Mouse (Mus musculus): ENCODE measurements around the gene Zfp663. TPM values are rescaled to one million over a fixed set of nuclear protein-coding genes. Genes with fewer than 3 reads are reported as not detected.

Gene Zfp663
- polyA plus RNA-seq, 1 experiment: not detected

DNA sequence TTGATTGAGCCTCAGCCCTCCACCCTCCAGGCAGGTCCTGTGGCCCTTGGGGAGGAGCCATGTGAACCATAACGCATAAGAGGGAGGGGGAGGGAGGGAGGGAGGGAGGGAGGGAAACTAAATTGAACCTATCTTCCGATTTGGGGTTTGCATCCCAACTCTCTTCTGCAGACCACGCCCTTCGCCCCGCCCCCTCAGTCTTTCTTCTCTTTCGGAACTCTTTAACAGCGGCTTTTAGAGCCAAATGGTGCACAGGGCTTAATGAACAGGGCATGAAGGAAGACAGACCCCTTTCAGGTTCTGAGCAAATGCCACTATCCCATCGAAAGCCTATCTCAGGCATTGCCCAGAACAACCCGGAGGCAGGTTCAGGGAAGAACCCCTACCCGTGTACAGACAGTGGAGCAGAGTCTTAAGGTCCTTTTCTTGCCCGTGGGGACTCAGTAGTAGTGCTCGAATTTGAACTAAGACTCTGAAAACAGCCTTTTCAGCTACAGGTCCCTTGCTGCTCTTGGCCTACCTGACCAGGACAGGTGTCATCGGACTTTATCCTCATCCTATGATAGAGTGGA is 575 bp downstream of the Zfp663 start:
- peaks cover 24% of the 10 kb centered on the region for H3K27me3 ChIP-seq (ENCODE audit: control insufficient read depth, insufficient read depth, insufficient read length)
- TF ChIP-seq MAX (IDR thresholded peaks at IDR 0.05; ENCODE audit: low read depth) (no peak), USF1 (IDR thresholded peaks at IDR 0.05; ENCODE audit: low read depth) (no peak), REST (IDR thresholded peaks at IDR 0.05; ENCODE audit: insufficient read depth, insufficient read length) (no peak), TCF12 (IDR thresholded peaks at IDR 0.05; ENCODE audit: insufficient read depth, poor library complexity, severe bottlenecking) (no peak), TCF3 (IDR thresholded peaks at IDR 0.05; ENCODE audit: insufficient read length, low read depth) (no peak), SRF (IDR thresholded peaks at IDR 0.05; ENCODE audit: control insufficient read depth, insufficient read length, low read depth) (no peak), CEBPB (IDR thresholded peaks at IDR 0.05; ENCODE audit: insufficient read depth, poor library complexity, severe bottlenecking) (no peak), POLR2A (IDR thresholded peaks at IDR 0.05; ENCODE audit: insufficient read length, low read depth) (no peak), POLR2AphosphoS2 (IDR thresholded peaks at IDR 0.05; ENCODE audit: insufficient read length, low read depth) (no peak)
- H3K79me2 ChIP-seq (ENCODE audit: control insufficient read depth, insufficient read depth): no peaks in the 10 kb centered on the region
- no peak overlapping the region for H3ac ChIP-seq (ENCODE audit: control insufficient read depth, insufficient read length)
- H3K4me2 ChIP-seq (ENCODE audit: low read depth): peak overlapping the region; percentile 61
- no peak overlapping the region for H3K4me3 ChIP-seq
- H3K36me3 ChIP-seq (ENCODE audit: control insufficient read depth, insufficient read depth): no peaks in the 10 kb centered on the region

GRCm38 (mm10) chr2:165367047-165367520 is 1.4 kb downstream of the Zfp663 start:
- peak overlapping the region; percentile 61 for H3K4me2 ChIP-seq (ENCODE audit: low read depth)

DNA sequence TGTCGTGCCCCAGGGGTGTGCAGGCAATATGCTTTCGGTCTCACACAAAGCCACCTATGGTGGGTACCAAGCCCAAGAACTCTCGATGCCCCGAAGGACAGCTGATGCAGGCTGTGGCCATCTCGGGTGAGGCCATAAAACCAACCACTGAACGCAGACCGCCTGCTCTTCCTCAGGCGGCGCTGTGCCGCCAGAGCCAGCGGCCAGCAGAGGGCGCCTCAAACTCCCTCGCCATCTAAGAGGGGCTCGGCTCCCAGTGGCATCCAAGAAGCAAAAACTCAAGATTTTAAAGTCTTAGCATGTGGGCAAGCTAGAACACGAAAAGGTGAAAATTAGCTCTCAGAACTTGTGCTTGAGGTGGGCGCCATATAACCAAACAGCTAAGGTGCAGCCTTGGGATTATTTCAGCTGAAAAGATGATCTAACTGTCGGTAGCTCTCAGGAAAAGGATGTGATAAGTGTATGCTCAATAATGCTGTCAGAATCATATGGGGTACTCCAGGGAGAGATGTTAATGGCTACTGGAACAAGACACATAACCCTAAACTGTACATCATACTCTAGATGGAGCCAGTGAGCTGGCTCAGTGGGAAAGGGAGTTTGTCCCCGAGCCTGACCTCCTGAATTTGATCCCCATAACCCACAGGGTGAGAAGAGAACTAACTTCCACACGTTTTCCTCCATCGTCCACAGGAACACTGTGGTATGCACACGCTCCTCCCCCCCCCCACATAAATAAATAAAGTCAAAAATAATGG is 4.0 kb downstream of the Zfp663 start:
- Histone ChIP-seq H3K79me2 (ENCODE audit: control insufficient read depth, insufficient read depth) (no peaks in the 10 kb centered on the region), H3K4me3 (no peak overlapping the region), H3ac (ENCODE audit: control insufficient read depth, insufficient read length) (no peak overlapping the region), H3K4me2 (ENCODE audit: low read depth) (no peak overlapping the region), H3K27me3 (ENCODE audit: control insufficient read depth, insufficient read depth, insufficient read length) (peaks cover 32% of the 10 kb centered on the region), H3K36me3 (ENCODE audit: control insufficient read depth, insufficient read depth) (no peaks in the 10 kb centered on the region)
- TF ChIP-seq E2F4 (IDR thresholded peaks at IDR 0.05; ENCODE audit: insufficient read depth) (no peak), MYOD1 (IDR thresholded peaks at IDR 0.05; ENCODE audit: control insufficient read depth in 1 of 3, insufficient read length in 2 of 3, low read depth in 2 of 3) (no peak), CEBPB (IDR thresholded peaks at IDR 0.05; ENCODE audit: insufficient read depth, poor library complexity, severe bottlenecking) (no peak), TCF3 (IDR thresholded peaks at IDR 0.05; ENCODE audit: insufficient read length, low read depth) (no peak), USF1 (IDR thresholded peaks at IDR 0.05; ENCODE audit: low read depth) (no peak), REST (IDR thresholded peaks at IDR 0.05; ENCODE audit: insufficient read depth, insufficient read length) (no peak), TCF12 (IDR thresholded peaks at IDR 0.05; ENCODE audit: insufficient read depth, poor library complexity, severe bottlenecking) (no peak), SRF (IDR thresholded peaks at IDR 0.05; ENCODE audit: control insufficient read depth, insufficient read length, low read depth) (no peak), POLR2AphosphoS2 (IDR thresholded peaks at IDR 0.05; ENCODE audit: insufficient read length, low read depth) (no peak), POLR2A (IDR thresholded peaks at IDR 0.05; ENCODE audit: insufficient read length, low read depth) (no peak), MYOG (IDR thresholded peaks at IDR 0.05; ENCODE audit: control insufficient read depth in 1 of 3, insufficient read depth in 1 of 3, insufficient read length in 2 of 3, low read depth in 2 of 3) (no peak), MAX (IDR thresholded peaks at IDR 0.05; ENCODE audit: low read depth) (no peak)

More at GRCm38 (mm10) chr2:165367047-165367520, 1.4 kb downstream of the Zfp663 start:
- H3K79me2 ChIP-seq (ENCODE audit: control insufficient read depth, insufficient read depth): no peaks in the 10 kb centered on the region
- H3K4me3 ChIP-seq: no peak overlapping the region
- H3ac ChIP-seq (ENCODE audit: control insufficient read depth, insufficient read length): no peak overlapping the region
- no peaks in the 10 kb centered on the region for H3K36me3 ChIP-seq (ENCODE audit: control insufficient read depth, insufficient read depth)
- H3K27me3 ChIP-seq (ENCODE audit: control insufficient read depth, insufficient read depth, insufficient read length): peaks cover 25% of the 10 kb centered on the region
- TF ChIP-seq MYOD1 (IDR thresholded peaks at IDR 0.05; ENCODE audit: control insufficient read depth in 1 of 3, insufficient read length in 2 of 3, low read depth in 2 of 3): no peak

DNA sequence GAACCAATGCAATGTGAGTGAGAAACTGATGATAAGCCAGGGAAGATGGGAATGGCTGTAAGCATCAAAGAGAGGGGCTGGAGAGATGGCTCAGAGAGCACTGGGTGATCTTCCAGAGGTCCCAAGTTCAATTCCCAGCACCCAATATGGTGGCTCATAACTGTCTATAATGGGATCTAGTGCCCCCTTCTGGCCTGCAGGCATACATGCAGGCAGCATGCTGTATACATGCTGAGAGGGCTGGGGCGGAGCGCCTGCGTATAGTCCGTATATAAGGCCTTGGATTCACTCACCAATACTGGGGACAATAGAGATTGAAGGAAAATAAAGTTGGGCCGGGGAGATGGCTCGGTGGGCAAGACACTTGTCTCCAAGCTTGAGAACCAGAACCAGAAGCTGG is 5.2 kb downstream of the Zfp663 start:
- Histone ChIP-seq H3K4me2 (ENCODE audit: low read depth) (no peak overlapping the region), H3K27me3 (ENCODE audit: control insufficient read depth, insufficient read depth, insufficient read length) (peaks cover 27% of the 10 kb centered on the region), H3K4me3 (no peak overlapping the region), H3K79me2 (ENCODE audit: control insufficient read depth, insufficient read depth) (no peaks in the 10 kb centered on the region), H3K36me3 (ENCODE audit: control insufficient read depth, insufficient read depth) (no peaks in the 10 kb centered on the region), H3ac (ENCODE audit: control insufficient read depth, insufficient read length) (no peak overlapping the region)
- TF ChIP-seq MAX (IDR thresholded peaks at IDR 0.05; ENCODE audit: low read depth): no peak
- TF ChIP-seq POLR2AphosphoS2 (IDR thresholded peaks at IDR 0.05; ENCODE audit: insufficient read length, low read depth): no peak
- TF ChIP-seq CEBPB (IDR thresholded peaks at IDR 0.05; ENCODE audit: insufficient read depth, poor library complexity, severe bottlenecking): no peak
- no peak for TF ChIP-seq USF1 (IDR thresholded peaks at IDR 0.05; ENCODE audit: low read depth)
- TF ChIP-seq POLR2A (IDR thresholded peaks at IDR 0.05; ENCODE audit: insufficient read length, low read depth): no peak
- TF ChIP-seq E2F4 (IDR thresholded peaks at IDR 0.05; ENCODE audit: insufficient read depth): no peak
- no peak for TF ChIP-seq TCF3 (IDR thresholded peaks at IDR 0.05; ENCODE audit: insufficient read length, low read depth)
- TF ChIP-seq MYOD1 (IDR thresholded peaks at IDR 0.05; ENCODE audit: control insufficient read depth in 1 of 3, insufficient read length in 2 of 3, low read depth in 2 of 3): no peak
- TF ChIP-seq TCF12 (IDR thresholded peaks at IDR 0.05; ENCODE audit: insufficient read depth, poor library complexity, severe bottlenecking): no peak
- no peak for TF ChIP-seq REST (IDR thresholded peaks at IDR 0.05; ENCODE audit: insufficient read depth, insufficient read length)
- TF ChIP-seq MYOG (IDR thresholded peaks at IDR 0.05; ENCODE audit: control insufficient read depth in 1 of 3, insufficient read depth in 1 of 3, insufficient read length in 2 of 3, low read depth in 2 of 3): no peak
- no peak for TF ChIP-seq SRF (IDR thresholded peaks at IDR 0.05; ENCODE audit: control insufficient read depth, insufficient read length, low read depth)
